Mouse (Mus musculus) heart, adult 11 months (tissue): ENCODE measurements at regions not wholly inside any gene's neighbourhood (a gene's known extent, or its start where the extent isn't known, plus 50 kb on each side); places are given as distances from the start of the nearest gene placed in this dataset.

ENCODE experiments used
- DNase-seq: peaks from one replicate; pipeline ENCODE4 v3.0.0; 2022

DNA sequence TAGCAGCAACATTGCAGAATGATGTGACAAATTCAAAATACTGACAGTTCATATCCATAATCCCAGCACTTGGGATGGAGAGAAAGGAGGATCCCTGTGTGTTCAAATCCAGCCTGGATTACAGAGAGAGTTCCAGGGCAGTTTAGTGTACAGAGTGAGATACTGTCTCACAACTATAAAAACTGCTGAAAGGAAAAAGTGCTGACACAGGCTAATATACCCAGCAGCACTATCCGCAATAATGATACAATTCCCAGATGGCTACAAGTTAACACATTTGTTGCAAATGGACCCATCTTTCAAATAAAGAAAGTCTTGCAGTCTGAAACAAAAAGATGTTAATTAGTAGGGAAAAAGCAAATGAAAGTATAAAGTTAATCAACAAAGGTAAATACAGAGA, 510.9 kb downstream of the Synb start:
- DNase-seq, result no peak

DNA sequence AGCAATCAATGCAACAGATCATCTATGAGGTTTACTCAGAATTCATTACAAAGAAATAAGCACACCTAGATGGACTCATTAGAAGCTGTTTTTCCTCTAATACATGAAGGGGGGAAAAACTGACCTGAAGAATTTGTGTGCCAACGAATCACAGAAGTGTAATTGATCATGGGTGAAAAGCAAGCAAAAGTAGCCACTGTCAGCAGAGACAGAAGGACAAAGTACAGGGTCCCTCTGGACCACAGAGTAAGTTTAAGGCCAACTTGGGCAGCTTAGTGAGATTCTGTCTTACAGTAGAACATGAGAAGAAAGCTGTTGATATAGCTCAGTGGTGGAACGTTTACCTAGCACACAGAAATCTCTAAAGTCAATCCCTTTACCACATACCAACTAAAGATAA, 523.7 kb downstream of the Synb start:
- DNase-seq, result no peak

DNA sequence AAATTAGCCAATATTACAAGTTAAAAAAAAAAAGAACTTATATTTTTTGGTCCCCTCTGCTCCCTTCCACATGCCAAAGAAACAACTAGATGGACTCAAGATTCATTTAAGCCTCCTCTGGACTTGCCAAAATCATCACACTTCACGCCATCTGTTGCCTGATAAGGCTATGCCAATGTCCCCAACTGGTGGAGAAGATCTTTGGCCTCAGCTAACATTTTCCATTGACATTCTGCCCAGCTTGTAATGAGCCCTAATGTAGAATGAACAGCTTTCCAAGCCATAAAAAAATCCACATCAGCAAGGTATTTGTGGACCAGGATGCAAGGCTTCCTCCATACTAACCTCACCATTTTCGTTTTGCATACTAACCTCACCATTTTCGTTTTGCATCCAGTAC, 531.2 kb downstream of the Synb start:
- peak; percentile 97 for DNase-seq

DNA sequence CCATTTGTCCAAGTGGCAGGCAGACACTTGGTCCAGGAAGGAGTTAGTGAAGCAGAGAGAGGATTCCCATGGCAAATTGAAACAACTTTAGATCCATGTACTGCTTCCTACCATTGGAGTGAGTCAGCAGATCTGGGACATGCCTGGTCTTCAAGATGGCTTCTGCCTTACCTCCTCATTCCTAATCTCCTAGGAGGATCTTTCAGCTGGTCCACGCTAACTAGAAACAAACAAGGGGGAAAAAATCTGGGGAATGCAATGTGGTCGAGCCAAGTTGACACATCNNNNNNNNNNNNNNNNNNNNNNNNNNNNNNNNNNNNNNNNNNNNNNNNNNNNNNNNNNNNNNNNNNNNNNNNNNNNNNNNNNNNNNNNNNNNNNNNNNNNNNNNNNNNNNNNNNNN, 549.4 kb downstream of the Synb start:
- peak; percentile 41 for DNase-seq

DNA sequence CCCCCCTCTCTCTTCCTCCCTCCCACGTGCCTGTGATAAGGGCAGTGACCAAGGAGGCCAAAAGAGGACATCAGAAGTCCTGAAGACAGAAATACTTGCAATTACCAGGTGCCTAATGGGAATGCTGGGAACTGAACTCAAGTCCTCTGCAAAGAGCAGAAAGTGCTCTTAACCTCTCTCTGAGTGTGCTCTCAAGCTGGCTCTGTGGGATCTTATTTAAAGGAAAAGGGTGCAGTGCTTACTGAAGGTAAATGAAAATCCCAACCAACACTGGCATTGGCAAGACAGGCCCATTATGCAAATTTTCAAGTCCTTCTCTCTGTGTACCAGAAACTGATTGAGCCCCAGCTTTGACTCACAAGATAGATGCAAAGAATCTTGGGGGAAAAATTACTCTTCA, 555.6 kb downstream of the Synb start:
- no peak for DNase-seq

DNA sequence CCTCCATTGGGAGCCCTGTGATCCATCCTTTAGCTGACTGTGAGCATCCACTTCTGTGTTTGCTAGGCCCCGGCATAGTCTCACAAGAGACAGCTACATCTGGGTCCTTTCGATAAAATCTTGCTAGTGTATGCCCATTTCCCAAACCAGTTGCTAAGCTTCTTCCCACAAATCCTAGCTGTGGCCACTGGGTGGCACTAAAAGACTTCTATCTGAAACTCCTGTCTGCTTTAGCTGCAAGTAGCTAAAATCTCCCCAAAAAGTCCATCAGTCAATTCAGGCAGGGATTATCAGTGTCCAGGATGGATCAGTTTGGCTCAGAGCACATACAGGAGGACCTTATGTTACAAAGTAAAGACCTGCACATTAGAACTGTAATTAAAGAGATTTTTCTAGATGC, 558.3 kb downstream of the Synb start:
- peak; percentile 43 for DNase-seq

DNA sequence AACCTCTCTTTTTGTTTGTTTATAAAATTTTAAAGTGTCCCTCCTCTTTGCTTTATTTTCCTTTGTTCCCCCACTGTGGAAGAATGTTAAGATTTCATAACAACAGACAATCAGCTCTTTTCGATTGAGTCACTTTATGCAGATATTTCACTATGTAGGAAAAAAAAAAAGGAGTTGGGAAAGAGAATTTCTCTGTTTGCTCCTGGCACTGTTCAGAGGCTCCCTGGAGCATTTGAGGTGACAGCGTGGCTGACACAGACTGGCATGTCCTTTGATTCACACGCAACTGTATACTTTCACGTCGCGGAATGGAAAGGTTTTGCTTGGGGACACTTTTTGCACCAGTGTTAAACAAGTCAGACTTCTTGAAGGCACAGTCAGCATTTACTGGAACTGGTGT, 572.9 kb downstream of the Synb start:
- DNase-seq, result no peak

DNA sequence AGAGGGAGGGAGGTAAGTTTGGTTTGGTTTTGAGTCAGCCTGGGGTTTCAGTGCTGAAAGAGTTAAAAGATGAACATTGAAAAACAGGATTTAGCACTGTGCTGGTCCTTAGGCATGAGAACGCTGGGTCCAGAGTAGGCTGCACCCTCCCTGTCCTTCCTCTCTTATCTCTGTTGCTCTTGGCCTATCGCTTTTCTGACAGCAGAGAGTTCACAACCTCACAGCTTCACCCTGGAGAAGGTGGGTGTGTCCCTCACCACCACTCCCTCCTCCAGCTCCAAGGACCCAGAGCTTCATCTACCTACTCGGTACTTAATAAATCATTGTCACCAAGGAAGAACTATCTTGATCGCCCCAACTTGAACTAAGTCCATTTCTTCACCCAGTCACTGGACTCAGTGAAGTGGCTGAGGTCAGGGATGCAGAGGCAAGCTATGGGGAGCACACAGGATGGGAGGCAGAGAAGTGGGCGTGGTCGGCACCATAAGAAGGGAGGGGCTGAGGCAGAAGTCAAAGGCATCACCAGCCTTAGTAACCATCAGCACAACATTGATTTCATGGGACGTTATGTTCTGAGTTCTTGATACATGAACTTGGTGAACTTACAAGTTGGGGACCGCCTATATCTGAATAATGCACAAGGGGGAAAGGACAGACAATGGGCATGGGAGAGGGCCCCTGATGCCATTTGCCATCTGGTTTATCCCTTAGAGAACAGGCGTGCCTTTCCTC, 574.5 kb downstream of the Synb start:
- DNase-seq, result peak; percentile 94

DNA sequence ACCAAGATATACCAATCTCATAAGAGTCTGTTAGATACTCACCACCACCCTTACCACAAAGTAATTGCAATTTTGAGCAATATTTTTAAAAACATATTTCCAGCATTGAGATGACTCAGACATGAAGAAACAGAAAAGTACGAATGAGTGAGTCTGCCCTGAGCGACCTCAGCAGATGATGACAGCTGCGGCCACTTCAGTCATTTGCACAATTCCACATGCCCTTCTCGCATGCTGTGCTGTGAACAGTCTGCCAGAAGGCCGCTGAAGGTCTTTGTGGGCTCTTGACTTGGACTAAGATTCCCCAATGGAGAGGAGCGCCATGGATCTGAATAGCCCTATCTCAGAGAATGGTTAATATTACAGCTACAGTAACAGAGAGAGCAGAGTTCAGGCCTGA, 575.3 kb downstream of the Synb start:
- peak; percentile 24 for DNase-seq
